Mouse (Mus musculus) heart, postnatal 0 days (tissue): Measurements from ENCODE around the gene Numa1. TPM values are rescaled to one million over a fixed set of nuclear protein-coding genes. Genes with fewer than 3 reads are reported as not detected.

Experiments
- ATAC-seq: fragments of 200-750 bp; cut with Nextera tagmentation; 2 replicates; pipeline ENCODE4 v1.8.0; 2017; ENCODE audit warnings: low read depth, moderate number of reproducible peaks, moderate library complexity; ENCODE audit not compliant: insufficient read depth
- DNase-seq: peaks from one replicate; pipeline ENCODE4 v3.0.0-alpha.2; 2016; ENCODE audit warnings: low spot score
- H3K27ac ChIP-seq: fragments of 300-500 bp; sonication (generic); 2 replicates; pipeline ENCODE4 v1.5.1; 2014; ENCODE audit warnings: low read depth, mild to moderate bottlenecking
- H3K27me3 ChIP-seq: fragments of 300-500 bp; sonication (generic); 2 replicates; pipeline ENCODE4 v1.6.1; 2014; ENCODE audit warnings: low read length, mixed read lengths; ENCODE audit not compliant: control insufficient read depth, insufficient read depth
- H3K36me3 ChIP-seq: fragments of 300-500 bp; sonication (generic); replicated peaks from 2 replicates; pipeline ENCODE4 v1.6.1; 2014; ENCODE audit warnings: low read length, mixed read lengths; ENCODE audit not compliant: control insufficient read depth, insufficient read depth
- H3K4me1 ChIP-seq: fragments of 300-500 bp; sonication (generic); 2 replicates; pipeline ENCODE4 v1.6.1; 2014; ENCODE audit warnings: antibody characterized with exemption; ENCODE audit not compliant: control insufficient read depth, insufficient read depth
- H3K4me2 ChIP-seq: fragments of 300-500 bp; sonication (generic); 2 replicates; pipeline ENCODE4 v1.6.1; 2014; ENCODE audit warnings: low read depth, mild to moderate bottlenecking, low read length, moderate library complexity
- H3K4me3 ChIP-seq: fragments of 300-500 bp; sonication (generic); 2 replicates; pipeline ENCODE4 v1.5.1; 2014; ENCODE audit warnings: low read depth, low read length
- H3K9ac ChIP-seq: fragments of 300-500 bp; sonication (generic); replicated peaks from 2 replicates; pipeline ENCODE4 v1.6.1; 2014; ENCODE audit warnings: low read depth, low read length, mixed read lengths
- H3K9me3 ChIP-seq: fragments of 300-500 bp; sonication (generic); replicated peaks from 2 replicates; pipeline ENCODE4 v1.6.1; 2016; ENCODE audit warnings: low read length; ENCODE audit not compliant: control insufficient read depth
- CTCF ChIP-seq: IDR thresholded peaks from 2 replicates; pipeline ENCODE4 v1.5.1; 2016; ENCODE audit warnings: antibody characterized with exemption, control low read depth, low read depth
- EP300 ChIP-seq: IDR thresholded peaks from 2 replicates; pipeline ENCODE4 v1.6.1; 2016; ENCODE audit warnings: antibody characterized with exemption, low read depth
- WGBS: fragments of 180-500 bp; shearing (Covaris S2); extraction: QIAGEN DNeasy Blood & Tissue Kit; methylation state at CpG from one replicate; pipeline ENCODE4 v1.1.7; 2014; 5-methylcytosine and 5-hydroxymethylcytosine counted together
- polyA plus RNA-seq: library from polyadenylated mRNA; unstranded; fragments of >200 nt; fragmentation: Nextera tagmentation; extraction: Ambion mirVana; gene quantifications from 2 replicates; pipeline ENCODE4 v1.2.1, GENCODE M21; 2015
- total RNA-seq: library from RNA; depleted of rRNA; stranded (reverse); fragments of >200 nt; gene quantifications from 2 replicates; pipeline ENCODE4 v1.2.3, GENCODE M21; 2014; ENCODE audit warnings: low replicate concordance; rRNA removed

Numa1 gene
- total and polyA plus RNA-seq, 2 experiments from 2014 or later, result 23.4 to 75.3 TPM

DNA sequence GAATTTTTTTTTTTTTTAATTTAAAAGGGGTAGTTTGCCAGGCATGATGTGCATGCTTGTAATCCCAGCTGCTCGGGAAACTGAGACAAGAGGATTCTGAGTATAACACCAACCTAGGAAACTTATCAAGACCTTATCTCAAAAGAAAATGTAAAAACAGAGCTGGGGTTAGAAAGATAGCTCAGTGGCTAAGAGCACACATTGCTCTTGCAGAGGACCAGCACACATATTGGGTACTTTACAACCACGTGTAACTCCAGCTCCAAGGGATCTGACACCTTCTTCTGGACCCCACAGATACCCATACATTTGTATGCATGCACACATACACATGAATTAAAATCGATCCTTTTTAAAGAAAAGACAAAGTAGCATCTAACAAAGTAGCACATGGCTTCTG lies 127.4 kb downstream of the Numa1 start:
- H3K4me2 ChIP-seq, result no peak overlapping the region
- TF ChIP-seq EP300 (no peak), CTCF (no peak)
- no peaks in the 10 kb centered on the region for H3K27me3 ChIP-seq
- H3K36me3 ChIP-seq, result 0 out of 2 replicates have a peak, but pooled peaks cover 6% of the 10 kb centered on the region
- H3K27ac ChIP-seq, result no peak overlapping the region
- H3K4me3 ChIP-seq, result no peak overlapping the region
- WGBS, result 74% methylated on average over 3 of the region's 3 CpGs
- no peak overlapping the region for H3K9ac ChIP-seq
- DNase-seq (no peak), ATAC-seq (no peak)
- no peaks in the 10 kb centered on the region for H3K9me3 ChIP-seq
- H3K4me1 ChIP-seq, result peaks cover 15% of the 10 kb centered on the region

DNA sequence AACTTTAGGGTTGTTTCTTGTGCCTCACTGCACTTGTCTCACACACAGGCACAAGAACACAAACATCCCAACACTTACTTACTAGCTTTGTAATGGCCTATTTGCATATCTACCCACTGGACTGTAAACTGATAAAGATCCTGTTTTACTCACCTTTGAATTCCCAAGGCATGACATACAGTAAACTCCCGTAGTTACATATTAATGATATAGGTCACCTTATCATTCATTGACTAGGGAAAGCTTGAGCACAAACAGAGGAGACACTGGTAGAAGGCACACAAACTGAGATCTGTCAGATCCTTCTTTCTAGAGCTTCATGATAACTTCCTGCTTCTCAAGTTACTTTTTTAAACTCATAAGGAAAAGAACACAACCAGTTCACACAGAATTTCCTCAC lies 128.3 kb downstream of the Numa1 start:
- TF ChIP-seq EP300 (no peak), CTCF (no peak)
- H3K9me3 ChIP-seq, result no peaks in the 10 kb centered on the region
- WGBS, result 51% methylated on average over 1 of the region's 1 CpGs
- no peak for ATAC-seq
- H3K36me3 ChIP-seq, result 0 out of 2 replicates have a peak, but pooled peaks cover 6% of the 10 kb centered on the region
- peaks cover 17% of the 10 kb centered on the region for H3K4me1 ChIP-seq
- no peak overlapping the region for H3K4me2 ChIP-seq
- no peak overlapping the region for H3K4me3 ChIP-seq
- H3K27ac ChIP-seq, result no peak overlapping the region
- H3K9ac ChIP-seq, result no peak overlapping the region
- no peak for DNase-seq
- H3K27me3 ChIP-seq, result no peaks in the 10 kb centered on the region

DNA sequence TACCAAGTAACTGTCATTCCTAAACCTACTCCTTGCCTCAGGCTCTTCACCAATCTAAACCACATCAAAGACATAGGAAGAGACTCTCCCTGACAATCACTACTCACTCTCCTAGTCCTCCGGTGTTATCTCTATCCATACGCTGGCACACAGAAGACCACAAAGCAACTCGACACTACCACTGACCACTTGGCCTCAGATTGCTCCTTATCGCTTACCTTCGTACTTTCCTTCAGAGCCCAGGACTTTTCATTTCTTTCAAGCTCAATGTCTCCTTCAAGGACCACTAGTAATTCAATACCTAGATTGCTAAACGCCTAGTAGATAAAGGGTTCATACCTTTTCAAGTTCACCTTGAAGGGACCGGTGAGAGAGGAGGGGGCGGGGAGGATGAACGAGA lies 130.0 kb downstream of the Numa1 start:
- no peaks in the 10 kb centered on the region for H3K9me3 ChIP-seq
- H3K9ac ChIP-seq, result no peak overlapping the region
- peak overlapping the region; percentile 78 for H3K4me2 ChIP-seq
- TF ChIP-seq CTCF (no peak), EP300 (no peak)
- no peak overlapping the region for H3K27ac ChIP-seq
- H3K4me1 ChIP-seq, result peaks cover 17% of the 10 kb centered on the region
- no peak for ATAC-seq
- peak overlapping the region; percentile 76 for H3K4me3 ChIP-seq
- WGBS, result 46% methylated on average over 9 of the region's 9 CpGs
- H3K36me3 ChIP-seq, result 0 out of 2 replicates have a peak, but pooled peaks cover 6% of the 10 kb centered on the region
- no peaks in the 10 kb centered on the region for H3K27me3 ChIP-seq
- no peak for DNase-seq

Other genes starting within 250 kb of the Numa1 start
- gene Phox2a, start 115.8 kb upstream of the Numa1 start, total RNA-seq, result not detected in 2 replicates
- gene Phox2a, start 115.8 kb upstream of the Numa1 start, polyA plus RNA-seq, result 0.07 and 0.33 TPM in 2 replicates
- gene Inppl1, start 95.9 kb upstream of the Numa1 start, total RNA-seq, result 98.2 and 98.3 TPM in 2 replicates
- 45.0 and 47.5 TPM in 2 replicates for gene Inppl1, start 95.9 kb upstream of the Numa1 start, polyA plus RNA-seq
- 0.77 and 2.6 TPM in 2 replicates for gene Folr2, start 76.9 kb upstream of the Numa1 start, total RNA-seq
- 0.86 and 1.0 TPM in 2 replicates for gene Folr2, start 76.9 kb upstream of the Numa1 start, polyA plus RNA-seq
- 45.1 and 51.8 TPM in 2 replicates for gene Anapc15, start 70.4 kb upstream of the Numa1 start, total RNA-seq
- 37.7 and 38.7 TPM in 2 replicates for gene Anapc15, start 70.4 kb upstream of the Numa1 start, polyA plus RNA-seq
- 1.3 and 81.7 TPM in 2 replicates for gene Folr1, start 63.3 kb upstream of the Numa1 start, total RNA-seq
- 2.9 and 3.3 TPM in 2 replicates for gene Folr1, start 63.3 kb upstream of the Numa1 start, polyA plus RNA-seq
- gene Lamtor1, start 28.2 kb upstream of the Numa1 start, total RNA-seq, result 126 and 174 TPM in 2 replicates
- 149 and 159 TPM in 2 replicates for gene Lamtor1, start 28.2 kb upstream of the Numa1 start, polyA plus RNA-seq
- gene Tomt, start 27.8 kb upstream of the Numa1 start, total RNA-seq, result not detected in 2 replicates
- gene Tomt, start 27.8 kb upstream of the Numa1 start, polyA plus RNA-seq, result 0.08 and 0.12 TPM in 2 replicates
- gene Lrrc51, start 216 bp upstream of the Numa1 start, total RNA-seq, result 0.19 and 3.1 TPM in 2 replicates
- gene Lrrc51, start 216 bp upstream of the Numa1 start, polyA plus RNA-seq, result 3.0 and 3.9 TPM in 2 replicates
- gene Il18bp, start 84.6 kb downstream of the Numa1 start, total RNA-seq, result 0.76 and 4.6 TPM in 2 replicates
- gene Il18bp, start 84.6 kb downstream of the Numa1 start, polyA plus RNA-seq, result 2.3 and 2.4 TPM in 2 replicates
- gene Rnf121, start 131.4 kb downstream of the Numa1 start, total RNA-seq, result 7.7 and 18.2 TPM in 2 replicates
- 10.7 and 12.7 TPM in 2 replicates for gene Rnf121, start 131.4 kb downstream of the Numa1 start, polyA plus RNA-seq
- gene Xndc1, start 131.4 kb downstream of the Numa1 start, total RNA-seq, result 13.1 and 13.8 TPM in 2 replicates
- gene Xndc1, start 131.4 kb downstream of the Numa1 start, polyA plus RNA-seq, result 7.7 and 7.8 TPM in 2 replicates
- not detected in 2 replicates for gene Xntrpc, start 131.6 kb downstream of the Numa1 start, total RNA-seq
- gene Xntrpc, start 131.6 kb downstream of the Numa1 start, polyA plus RNA-seq, result 0.25 and 0.31 TPM in 2 replicates
- gene Trpc2, start 149.0 kb downstream of the Numa1 start, total RNA-seq, result 1.1 and 1.2 TPM in 2 replicates
- gene Trpc2, start 149.0 kb downstream of the Numa1 start, polyA plus RNA-seq, result not detected in 2 replicates
- 3.4 and 13.6 TPM in 2 replicates for gene Art1, start 167.6 kb downstream of the Numa1 start, total RNA-seq
- gene Art1, start 167.6 kb downstream of the Numa1 start, polyA plus RNA-seq, result 10.7 and 12.0 TPM in 2 replicates
- 1.3 and 3.6 TPM in 2 replicates for gene Art5, start 175.4 kb downstream of the Numa1 start, total RNA-seq
- gene Art5, start 175.4 kb downstream of the Numa1 start, polyA plus RNA-seq, result 3.3 and 3.5 TPM in 2 replicates
- gene Chrna10, start 182.7 kb downstream of the Numa1 start, total RNA-seq, result 0.92 TPM in 1 of 2 replicates, not detected in the other
- 0.14 TPM in 2 replicates for gene Chrna10, start 182.7 kb downstream of the Numa1 start, polyA plus RNA-seq